Mouse (Mus musculus): Measurements from ENCODE around the gene Actl11. TPM values are rescaled to one million over a fixed set of nuclear protein-coding genes. Genes with fewer than 3 reads are reported as not detected.

Actl11 gene
- not detected in 2 replicates for polyA plus RNA-seq (2015; fragmentation: Nextera tagmentation; extraction: Ambion mirVana)

GRCm38 (mm10) chr9:107928169-107928568, at the start of gene Actl11:
Actl11 (plus strand) TSS chr9:107928469.
- 62% methylated on average over 3 of the region's 3 CpGs for WGBS
- no peak within 1 kb of the TSS; the same call in 1 of the 2 replicates for H3K9ac ChIP-seq (ENCODE audit: low read length)
- no peak within 1 kb of the TSS for H3K27ac ChIP-seq (ENCODE audit: low read length)
- no peaks in the 10 kb centered on the region for H3K27me3 ChIP-seq (ENCODE audit: control insufficient read depth, insufficient read depth, low read length)
- no peaks in the 10 kb centered on the region for H3K36me3 ChIP-seq (ENCODE audit: control insufficient read depth, insufficient read depth, low read length)
- H3K4me2 ChIP-seq (ENCODE audit: low read depth, low read length), result no peak within 1 kb of the TSS
- no peak for ATAC-seq (ENCODE audit: insufficient read depth, low FRiP score)
- peaks cover 12% of the 10 kb centered on the region; the same call in 1 of the 2 replicates for H3K4me1 ChIP-seq (ENCODE audit: control insufficient read depth, insufficient read depth, low read length)
- no peaks in the 10 kb centered on the region for H3K9me3 ChIP-seq (replicated peaks; ENCODE audit: control insufficient read depth, low read length)
- H3K4me3 ChIP-seq (replicated peaks; ENCODE audit: low read length), result no peak within 1 kb of the TSS

GRCm38 (mm10) chr9:107880411-107880810, 47.9 kb upstream of the Actl11 start:
- Histone ChIP-seq H3K4me1 (ENCODE audit: control insufficient read depth, insufficient read depth, low read length) (no peaks in the 10 kb centered on the region), H3K4me2 (ENCODE audit: low read depth, low read length) (no peak overlapping the region), H3K27me3 (ENCODE audit: control insufficient read depth, insufficient read depth, low read length) (no peaks in the 10 kb centered on the region), H3K27ac (ENCODE audit: low read length) (no peak overlapping the region), H3K36me3 (ENCODE audit: control insufficient read depth, insufficient read depth, low read length) (no peaks in the 10 kb centered on the region), H3K9me3 (replicated peaks; ENCODE audit: control insufficient read depth, low read length) (no peaks in the 10 kb centered on the region), H3K9ac (ENCODE audit: low read length) (no peak overlapping the region), H3K4me3 (replicated peaks; ENCODE audit: low read length) (no peak overlapping the region)
- 68% methylated on average over 4 of the region's 4 CpGs for WGBS
- ATAC-seq (ENCODE audit: insufficient read depth, low FRiP score), result no peak

GRCm38 (mm10) chr9:107887804-107888266, 40.4 kb upstream of the Actl11 start, which contains the start of gene Mon1a:
Mon1a (plus strand) TSS chr9:107888151.
- Histone ChIP-seq H3K27me3 (ENCODE audit: control insufficient read depth, insufficient read depth, low read length) (no peaks in the 10 kb centered on the region), H3K4me3 (replicated peaks; ENCODE audit: low read length) (peak within 1 kb of the TSS; percentile 93), H3K4me2 (ENCODE audit: low read depth, low read length) (peak within 1 kb of the TSS; percentile 88), H3K36me3 (ENCODE audit: control insufficient read depth, insufficient read depth, low read length) (no peaks in the 10 kb centered on the region), H3K9ac (ENCODE audit: low read length) (peak within 1 kb of the TSS; percentile 89), H3K9me3 (replicated peaks; ENCODE audit: control insufficient read depth, low read length) (no peaks in the 10 kb centered on the region), H3K4me1 (ENCODE audit: control insufficient read depth, insufficient read depth, low read length) (peaks cover 11% of the 10 kb centered on the region), H3K27ac (ENCODE audit: low read length) (peak within 1 kb of the TSS; percentile 90)
- ATAC-seq (ENCODE audit: insufficient read depth, low FRiP score), result peak; percentile 96
- under 1% methylated on average over 28 of the region's 28 CpGs for WGBS

GRCm38 (mm10) chr9:107888267-107888850, 39.9 kb upstream of the Actl11 start:
- Histone ChIP-seq H3K27ac (ENCODE audit: low read length) (peak overlapping the region; percentile 90), H3K9me3 (replicated peaks; ENCODE audit: control insufficient read depth, low read length) (no peaks in the 10 kb centered on the region), H3K27me3 (ENCODE audit: control insufficient read depth, insufficient read depth, low read length) (no peaks in the 10 kb centered on the region), H3K4me1 (ENCODE audit: control insufficient read depth, insufficient read depth, low read length) (peaks cover 11% of the 10 kb centered on the region), H3K36me3 (ENCODE audit: control insufficient read depth, insufficient read depth, low read length) (no peaks in the 10 kb centered on the region), H3K4me3 (replicated peaks; ENCODE audit: low read length) (peak overlapping the region; percentile 93), H3K4me2 (ENCODE audit: low read depth, low read length) (peak overlapping the region; percentile 88), H3K9ac (ENCODE audit: low read length) (peak overlapping the region; percentile 89)
- under 1% methylated on average over 18 of the region's 18 CpGs for WGBS
- peak; percentile 53; the same call in 1 of the 2 replicates for ATAC-seq (ENCODE audit: insufficient read depth, low FRiP score)

GRCm38 (mm10) chr9:107890260-107890659, 38.0 kb upstream of the Actl11 start:
- H3K4me2 ChIP-seq (ENCODE audit: low read depth, low read length), result peak overlapping the region; percentile 88
- peak overlapping the region; percentile 90 for H3K27ac ChIP-seq (ENCODE audit: low read length)
- H3K36me3 ChIP-seq (ENCODE audit: control insufficient read depth, insufficient read depth, low read length), result no peaks in the 10 kb centered on the region
- peaks cover 11% of the 10 kb centered on the region for H3K4me1 ChIP-seq (ENCODE audit: control insufficient read depth, insufficient read depth, low read length)
- H3K9ac ChIP-seq (ENCODE audit: low read length), result peak overlapping the region; percentile 9; the same call in 1 of the 2 replicates
- WGBS, result 54% methylated on average over 6 of the region's 6 CpGs
- H3K4me3 ChIP-seq (replicated peaks; ENCODE audit: low read length), result peak overlapping the region; percentile 5
- H3K9me3 ChIP-seq (replicated peaks; ENCODE audit: control insufficient read depth, low read length), result no peaks in the 10 kb centered on the region
- no peak for ATAC-seq (ENCODE audit: insufficient read depth, low FRiP score)
- no peaks in the 10 kb centered on the region for H3K27me3 ChIP-seq (ENCODE audit: control insufficient read depth, insufficient read depth, low read length)

GRCm38 (mm10) chr9:107891023-107891422, 37.2 kb upstream of the Actl11 start:
- H3K9me3 ChIP-seq (replicated peaks; ENCODE audit: control insufficient read depth, low read length), result no peaks in the 10 kb centered on the region
- ATAC-seq (ENCODE audit: insufficient read depth, low FRiP score), result no peak
- WGBS, result 93% methylated on average over 1 of the region's 1 CpGs

GRCm38 (mm10) chr9:107898563-107898962, 29.7 kb upstream of the Actl11 start:
- ATAC-seq (ENCODE audit: insufficient read depth, low FRiP score), result no peak
- Histone ChIP-seq H3K9ac (ENCODE audit: low read length) (no peak overlapping the region), H3K36me3 (ENCODE audit: control insufficient read depth, insufficient read depth, low read length) (no peaks in the 10 kb centered on the region)

More at GRCm38 (mm10) chr9:107891023-107891422, 37.2 kb upstream of the Actl11 start:
- no peak overlapping the region; the same call in 1 of the 2 replicates for H3K4me2 ChIP-seq (ENCODE audit: low read depth, low read length)
- H3K9ac ChIP-seq (ENCODE audit: low read length), result no peak overlapping the region
- no peaks in the 10 kb centered on the region for H3K27me3 ChIP-seq (ENCODE audit: control insufficient read depth, insufficient read depth, low read length)
- H3K36me3 ChIP-seq (ENCODE audit: control insufficient read depth, insufficient read depth, low read length), result no peaks in the 10 kb centered on the region
- peaks cover 11% of the 10 kb centered on the region for H3K4me1 ChIP-seq (ENCODE audit: control insufficient read depth, insufficient read depth, low read length)
- H3K27ac ChIP-seq (ENCODE audit: low read length), result no peak overlapping the region
- H3K4me3 ChIP-seq (replicated peaks; ENCODE audit: low read length), result no peak overlapping the region

GRCm38 (mm10) chr9:107899855-107900254, 28.4 kb upstream of the Actl11 start:
- H3K9ac ChIP-seq (ENCODE audit: low read length), result no peak overlapping the region
- no peaks in the 10 kb centered on the region for H3K27me3 ChIP-seq (ENCODE audit: control insufficient read depth, insufficient read depth, low read length)
- no peak overlapping the region for H3K4me3 ChIP-seq (replicated peaks; ENCODE audit: low read length)
- no peak overlapping the region for H3K27ac ChIP-seq (ENCODE audit: low read length)
- no peak for ATAC-seq (ENCODE audit: insufficient read depth, low FRiP score)
- WGBS, result 81% methylated on average over 12 of the region's 12 CpGs
- H3K9me3 ChIP-seq (replicated peaks; ENCODE audit: control insufficient read depth, low read length), result no peaks in the 10 kb centered on the region
- H3K4me2 ChIP-seq (ENCODE audit: low read depth, low read length), result no peak overlapping the region
- H3K36me3 ChIP-seq (ENCODE audit: control insufficient read depth, insufficient read depth, low read length), result no peaks in the 10 kb centered on the region
- no peaks in the 10 kb centered on the region for H3K4me1 ChIP-seq (ENCODE audit: control insufficient read depth, insufficient read depth, low read length)

More at GRCm38 (mm10) chr9:107898563-107898962, 29.7 kb upstream of the Actl11 start:
- Histone ChIP-seq H3K27ac (ENCODE audit: low read length) (no peak overlapping the region), H3K4me3 (replicated peaks; ENCODE audit: low read length) (no peak overlapping the region), H3K9me3 (replicated peaks; ENCODE audit: control insufficient read depth, low read length) (no peaks in the 10 kb centered on the region), H3K4me2 (ENCODE audit: low read depth, low read length) (no peak overlapping the region), H3K4me1 (ENCODE audit: control insufficient read depth, insufficient read depth, low read length) (no peaks in the 10 kb centered on the region), H3K27me3 (ENCODE audit: control insufficient read depth, insufficient read depth, low read length) (no peaks in the 10 kb centered on the region)
- WGBS, result 84% methylated on average over 10 of the region's 10 CpGs

GRCm38 (mm10) chr9:107900840-107901626, 27.2 kb upstream of the Actl11 start:
- no peaks in the 10 kb centered on the region for H3K9me3 ChIP-seq (replicated peaks; ENCODE audit: control insufficient read depth, low read length)
- peak overlapping the region; percentile 56 for H3K9ac ChIP-seq (ENCODE audit: low read length)
- H3K27me3 ChIP-seq (ENCODE audit: control insufficient read depth, insufficient read depth, low read length), result no peaks in the 10 kb centered on the region
- whole genome bisulfite sequencing, result 17% methylated on average over 44 of the region's 44 CpGs
- H3K4me3 ChIP-seq (replicated peaks; ENCODE audit: low read length), result peak overlapping the region; percentile 22
- peak overlapping the region; percentile 48 for H3K4me2 ChIP-seq (ENCODE audit: low read depth, low read length)
- peak; percentile 48; the same call in 1 of the 2 replicates for ATAC-seq (ENCODE audit: insufficient read depth, low FRiP score)
- H3K36me3 ChIP-seq (ENCODE audit: control insufficient read depth, insufficient read depth, low read length), result no peaks in the 10 kb centered on the region
- no peak overlapping the region for H3K27ac ChIP-seq (ENCODE audit: low read length)
- peaks cover 8% of the 10 kb centered on the region for H3K4me1 ChIP-seq (ENCODE audit: control insufficient read depth, insufficient read depth, low read length)

Measured in stomach, embryonic 16.5 days (tissue).